Mouse (Mus musculus): ENCODE data around the gene Creb3l4.

DNA sequence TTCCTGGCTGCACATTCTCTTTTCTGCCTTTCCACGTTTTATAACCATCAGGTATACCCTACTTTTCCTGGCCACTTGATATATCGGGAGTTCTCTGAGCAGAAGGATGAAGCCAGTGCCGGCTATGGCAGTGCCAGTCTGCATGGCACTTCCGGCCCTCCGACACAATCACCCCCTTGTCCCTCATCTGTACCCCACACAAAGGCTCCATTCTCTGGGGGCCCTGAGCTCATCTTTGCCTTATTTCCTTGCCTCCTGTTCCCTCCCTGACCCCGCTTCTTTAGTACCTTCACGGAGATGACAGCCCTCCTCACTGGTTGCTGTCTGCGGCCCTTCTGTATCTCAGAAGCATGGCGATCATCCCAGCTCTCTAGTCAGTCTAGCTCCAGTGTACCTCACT lies 37.4 kb upstream of the Creb3l4 start:
- TF ChIP-seq USF1 (IDR thresholded peaks at IDR 0.05; ENCODE audit: low read depth, low read length) = no peak
- no peak for TF ChIP-seq SMC3 (IDR thresholded peaks at IDR 0.05; ENCODE audit: low read depth, low read length)
- no peak for TF ChIP-seq MXI1 (IDR thresholded peaks at IDR 0.05; ENCODE audit: low read depth, low read length)
- TF ChIP-seq CTCF (conservative IDR thresholded peaks at IDR 0.05 in 1 of 2, IDR thresholded peaks at IDR 0.05 in 1 of 2; ENCODE audit: low read depth in 2 of 2, low read length in 2 of 2) = no peak
- no peak for TF ChIP-seq POLR2A (IDR thresholded peaks at IDR 0.05; ENCODE audit: low read depth, low read length)
- no peak for TF ChIP-seq ZC3H11A (IDR thresholded peaks at IDR 0.05; ENCODE audit: low read depth, low read length)
